Mouse (Mus musculus) midbrain, embryonic 14.5 days (tissue): Measurements from ENCODE around the gene Wdr59. TPM values are rescaled to one million over a fixed set of nuclear protein-coding genes. Genes with fewer than 3 reads are reported as not detected.
A peak's percentile ranks its signal among the peaks of the same experiment; 100 is the strongest.

Source experiments
- ATAC-seq: fragments of 200-750 bp; cut with Nextera tagmentation; 2 replicates; pipeline ENCODE4 v1.8.0; 2017; ENCODE audit warnings: moderate number of reproducible peaks, moderate library complexity; ENCODE audit not compliant: low FRiP score, low TSS enrichment
- DNase-seq: peaks from one replicate; pipeline ENCODE4 v3.0.0-alpha.2; 2015
- H3K27ac ChIP-seq: fragments of 300-500 bp; sonication (generic); replicated peaks from 2 replicates; pipeline ENCODE4 v1.5.1; 2014; ENCODE audit warnings: mild to moderate bottlenecking, low read depth, low read length, moderate library complexity
- H3K27me3 ChIP-seq: fragments of 300-500 bp; sonication (generic); 2 replicates; pipeline ENCODE4 v1.6.1; 2014; ENCODE audit warnings: low read length, control low read depth, mixed read lengths; ENCODE audit not compliant: control insufficient read depth, insufficient read depth
- H3K36me3 ChIP-seq: fragments of 300-500 bp; sonication (generic); 2 replicates; pipeline ENCODE4 v1.6.1; 2014; ENCODE audit warnings: low read length, control low read depth; ENCODE audit not compliant: control insufficient read depth, insufficient read depth
- H3K4me1 ChIP-seq: fragments of 300-500 bp; sonication (generic); 2 replicates; pipeline ENCODE4 v1.6.1; 2014; ENCODE audit warnings: mild to moderate bottlenecking, antibody characterized with exemption, low read length, control low read depth; ENCODE audit not compliant: control insufficient read depth, insufficient read depth
- H3K4me2 ChIP-seq: fragments of 300-500 bp; sonication (generic); 2 replicates; pipeline ENCODE4 v1.6.1; 2014; ENCODE audit warnings: mild to moderate bottlenecking, low read length, moderate library complexity
- H3K4me3 ChIP-seq: fragments of 300-500 bp; sonication (generic); replicated peaks from 2 replicates; pipeline ENCODE4 v1.5.1; 2014; ENCODE audit warnings: low read depth, low read length
- H3K9ac ChIP-seq: fragments of 300-500 bp; sonication (generic); replicated peaks from 2 replicates; pipeline ENCODE4 v1.6.1; 2014; ENCODE audit warnings: mild to moderate bottlenecking, low read length, moderate library complexity
- H3K9me3 ChIP-seq: fragments of 300-500 bp; sonication (generic); 2 replicates; pipeline ENCODE4 v1.6.1; 2016; ENCODE audit warnings: low read length, control low read depth, mixed read lengths; ENCODE audit not compliant: control insufficient read depth
- WGBS: fragments of 180-500 bp; shearing (Covaris S2); extraction: QIAGEN DNeasy Blood & Tissue Kit; methylation state at CpG from one replicate; pipeline ENCODE4 v1.1.7; 2014; 5-methylcytosine and 5-hydroxymethylcytosine counted together
- microRNA-seq: library from miRNA; unstranded; fragments of <30 nt; microRNA quantifications from one replicate; pipeline ENCODE4, GENCODE M21; 2016
- polyA plus RNA-seq: library from polyadenylated mRNA; unstranded; fragments of >200 nt; fragmentation: Nextera tagmentation; extraction: Ambion mirVana; gene quantifications from 2 replicates; pipeline ENCODE4 v1.2.1, GENCODE M21; 2014

Wdr59 gene
- polyA plus RNA-seq, 1 experiment from 2014 or later: 5.9 TPM

GRCm38 (mm10) chr8:111422614-111423013 is 99.3 kb downstream of the Wdr59 start:
- 85% methylated on average over 2 of the region's 2 CpGs for WGBS
- no peaks in the 10 kb centered on the region for H3K36me3 ChIP-seq
- H3K27me3 ChIP-seq: no peaks in the 10 kb centered on the region
- H3K27ac ChIP-seq: no peak overlapping the region
- DNase-seq: no peak
- H3K9me3 ChIP-seq: no peaks in the 10 kb centered on the region
- H3K4me1 ChIP-seq: no peaks in the 10 kb centered on the region
- no peak overlapping the region for H3K4me3 ChIP-seq
- H3K4me2 ChIP-seq: no peak overlapping the region
- no peak for ATAC-seq
- H3K9ac ChIP-seq: no peak overlapping the region

GRCm38 (mm10) chr8:111419171-111419570 is 102.7 kb downstream of the Wdr59 start:
- Histone ChIP-seq H3K9ac (no peak overlapping the region), H3K4me2 (no peak overlapping the region), H3K27ac (no peak overlapping the region), H3K36me3 (no peaks in the 10 kb centered on the region), H3K4me1 (no peaks in the 10 kb centered on the region), H3K27me3 (no peaks in the 10 kb centered on the region), H3K4me3 (no peak overlapping the region), H3K9me3 (no peaks in the 10 kb centered on the region)
- ATAC-seq (no peak), DNase-seq (no peak)
- 75% methylated on average over 3 of the region's 3 CpGs for WGBS

- H3K4me2 ChIP-seq: no peak overlapping the region
- no peaks in the 10 kb centered on the region for H3K9me3 ChIP-seq
- no peaks in the 10 kb centered on the region for H3K4me1 ChIP-seq
- no peak overlapping the region for H3K9ac ChIP-seq
- no peak for ATAC-seq
- no peaks in the 10 kb centered on the region for H3K27me3 ChIP-seq
- peak; percentile 72 for DNase-seq
- H3K4me3 ChIP-seq: no peak overlapping the region
- WGBS: 34% methylated on average over 9 of the region's 9 CpGs
- no peaks in the 10 kb centered on the region for H3K36me3 ChIP-seq
- H3K27ac ChIP-seq: no peak overlapping the region
Observed at GRCm38 (mm10) chr8:111418601-111419000, 103.3 kb downstream of the Wdr59 start.

GRCm38 (mm10) chr8:111417222-111417621 is 104.7 kb downstream of the Wdr59 start:
- ATAC-seq: no peak
- Histone ChIP-seq H3K27me3 (no peaks in the 10 kb centered on the region), H3K27ac (no peak overlapping the region), H3K4me2 (no peak overlapping the region), H3K4me3 (no peak overlapping the region), H3K9me3 (no peaks in the 10 kb centered on the region), H3K9ac (no peak overlapping the region), H3K4me1 (no peaks in the 10 kb centered on the region), H3K36me3 (no peaks in the 10 kb centered on the region)
- whole genome bisulfite sequencing: 86% methylated on average over 10 of the region's 10 CpGs
- no peak for DNase-seq

GRCm38 (mm10) chr8:111403391-111403790 is 118.5 kb downstream of the Wdr59 start:
- Histone ChIP-seq H3K4me1 (no peaks in the 10 kb centered on the region), H3K9ac (no peak overlapping the region), H3K4me3 (no peak overlapping the region), H3K36me3 (no peaks in the 10 kb centered on the region), H3K27me3 (no peaks in the 10 kb centered on the region), H3K27ac (no peak overlapping the region), H3K9me3 (no peaks in the 10 kb centered on the region), H3K4me2 (no peak overlapping the region)
- DNase-seq (no peak), ATAC-seq (no peak)
- 49% methylated on average over 4 of the region's 4 CpGs for WGBS

Small RNA genes within 50 kb of the gene (microRNA-seq; reads per million reads assigned to microRNA genes)
- not detected for gene Mir1957b

Other genes starting within 250 kb of the Wdr59 start
- 15.0 and 30.9 TPM in 2 replicates for gene Rfwd3, start 221.9 kb downstream of the Wdr59 start, polyA plus RNA-seq
- 0.78 TPM in 1 of 2 replicates, not detected in the other for gene Mlkl, start 183.9 kb downstream of the Wdr59 start, polyA plus RNA-seq
- 0.24 and 0.39 TPM in 2 replicates for gene Fa2h, start 128.3 kb downstream of the Wdr59 start, polyA plus RNA-seq
- gene Znrf1, start 14.0 kb upstream of the Wdr59 start, polyA plus RNA-seq: 99.2 and 108 TPM in 2 replicates
- gene Ldhd, start 108.3 kb upstream of the Wdr59 start, polyA plus RNA-seq: 0.45 and 0.69 TPM in 2 replicates
- 27.3 and 33.8 TPM in 2 replicates for gene Zfp1, start 121.3 kb upstream of the Wdr59 start, polyA plus RNA-seq
- not detected in 2 replicates for gene Ctrb1, start 168.9 kb upstream of the Wdr59 start, polyA plus RNA-seq
- 43.7 and 52.7 TPM in 2 replicates for gene Bcar1, start 221.7 kb upstream of the Wdr59 start, polyA plus RNA-seq